Mouse (Mus musculus): ENCODE results near the gene Zscan22.

- TF ChIP-seq CTCF (conservative IDR thresholded peaks at IDR 0.05; ENCODE audit: insufficient read depth, insufficient read length, low read depth, low read length) (no peak), POLR2A (IDR thresholded peaks at IDR 0.05; ENCODE audit: low read depth, low read length) (no peak)
Observed at GRCm38 (mm10) chr7:12927191-12927680, 29.6 kb downstream of the Zscan22 start, which contains the start of gene Rnf225.
